Mouse (Mus musculus): ENCODE measurements at regions not wholly inside any gene's neighbourhood (a gene's known extent, or its start where the extent isn't known, plus 50 kb on each side); places are given as distances from the start of the nearest gene placed in this dataset.

DNA sequence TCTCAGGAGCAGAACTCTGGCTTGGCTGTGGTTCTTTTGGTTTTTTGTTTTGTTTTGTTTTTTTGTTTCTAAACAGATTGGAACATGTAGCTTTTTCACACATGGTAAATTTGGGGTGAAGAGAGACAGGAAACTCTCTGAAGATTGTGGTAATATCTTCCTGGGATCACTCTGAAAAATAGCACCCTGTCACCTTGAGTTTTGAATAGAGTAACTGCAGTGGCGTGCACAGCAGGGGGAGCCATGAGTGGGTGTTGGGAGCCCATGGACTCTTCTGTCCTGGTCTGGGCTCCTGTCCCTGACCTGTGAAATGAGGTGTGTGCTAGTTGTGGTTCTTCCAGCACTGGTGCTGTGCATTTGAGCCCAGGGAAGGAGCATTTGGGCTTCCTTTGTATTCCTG lies 241.8 kb upstream of the Id2 start:
- Histone ChIP-seq H3K4me3 (no peak overlapping the region), H3K79me2 (replicated peaks; ENCODE audit: control insufficient read depth, insufficient read depth, low read length) (no peaks in the 10 kb centered on the region), H3K27ac (no peak overlapping the region), H3K36me3 (ENCODE audit: control insufficient read depth, insufficient read depth, low read length) (no peaks in the 10 kb centered on the region), H3K4me1 (ENCODE audit: control insufficient read depth, insufficient read depth, low read length) (no peaks in the 10 kb centered on the region), H3K9ac (ENCODE audit: low read depth, low read length) (no peak overlapping the region), H3K27me3 (ENCODE audit: control insufficient read depth, insufficient read depth, low read length) (no peaks in the 10 kb centered on the region)
- 91% methylated on average over 1 of the region's 1 CpGs for WGBS
- intact Hi-C loops (cut with DNase I): no loop called here
- DNase-seq: no peak
- TF ChIP-seq POLR2A (IDR thresholded peaks at IDR 0.05; ENCODE audit: insufficient read depth, low read depth, low read length) (no peak), CTCF (IDR thresholded peaks at IDR 0.05) (0 out of 2 replicates have a peak, but pooled peaks have one; percentile 7)

DNA sequence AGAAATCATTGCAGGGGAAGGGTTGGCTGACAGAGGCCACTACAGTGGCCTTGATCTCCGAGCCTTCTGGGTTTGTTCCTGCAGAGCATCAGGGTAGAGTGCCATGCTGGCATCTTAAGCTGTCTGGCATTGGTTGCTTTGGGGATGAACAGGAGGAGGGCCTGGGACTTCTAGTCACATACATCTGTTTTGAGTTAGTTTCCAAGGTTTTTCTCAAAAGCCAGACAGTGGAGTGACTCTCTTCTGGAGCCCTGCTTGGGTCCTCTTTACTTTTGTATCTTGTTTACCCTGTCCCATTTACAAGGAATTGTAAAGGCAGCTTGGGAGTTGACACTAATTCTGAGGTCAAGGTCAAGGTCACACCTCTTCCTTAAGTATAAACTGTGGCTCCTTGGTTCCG lies 239.0 kb upstream of the Id2 start:
- Histone ChIP-seq H3K9ac (ENCODE audit: low read depth, low read length) (no peak overlapping the region), H3K4me1 (ENCODE audit: control insufficient read depth, insufficient read depth, low read length) (no peaks in the 10 kb centered on the region), H3K27ac (no peak overlapping the region), H3K27me3 (ENCODE audit: control insufficient read depth, insufficient read depth, low read length) (no peaks in the 10 kb centered on the region), H3K36me3 (ENCODE audit: control insufficient read depth, insufficient read depth, low read length) (no peaks in the 10 kb centered on the region), H3K79me2 (replicated peaks; ENCODE audit: control insufficient read depth, insufficient read depth, low read length) (no peaks in the 10 kb centered on the region), H3K4me3 (no peak overlapping the region)
- intact Hi-C loops (cut with DNase I): no loop called here
- no peak for DNase-seq
- no peak for TF ChIP-seq CTCF (IDR thresholded peaks at IDR 0.05)
- no peak for TF ChIP-seq EP300 (IDR thresholded peaks at IDR 0.05; ENCODE audit: insufficient read depth, low read depth, low read length)
- no peak for TF ChIP-seq POLR2A (IDR thresholded peaks at IDR 0.05; ENCODE audit: insufficient read depth, low read depth, low read length)
- 72% methylated on average over 2 of the region's 2 CpGs for WGBS

DNA sequence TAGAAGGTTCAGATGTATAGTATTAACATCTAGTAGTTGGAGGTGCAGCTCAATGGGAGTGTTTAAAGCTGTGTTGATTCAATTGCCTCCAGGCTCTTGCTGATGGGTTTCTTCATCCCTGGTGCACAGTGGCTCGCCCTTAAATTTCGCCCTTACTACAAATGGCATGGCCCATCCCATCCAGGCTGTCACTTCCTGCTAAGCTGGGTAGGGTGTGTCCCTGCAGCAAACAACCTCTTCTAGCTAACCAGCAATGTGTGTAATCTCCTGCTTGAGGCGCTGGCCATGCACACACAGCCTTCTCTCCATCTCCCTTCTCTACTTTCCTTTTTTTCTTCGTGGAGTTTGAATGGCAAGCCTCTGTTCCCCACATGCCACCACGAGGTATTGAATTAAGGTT lies 238.1 kb upstream of the Id2 start:
- H3K4me1 ChIP-seq (ENCODE audit: control insufficient read depth, insufficient read depth, low read length): no peaks in the 10 kb centered on the region
- intact Hi-C loops (cut with DNase I): no loop called here
- no peaks in the 10 kb centered on the region for H3K36me3 ChIP-seq (ENCODE audit: control insufficient read depth, insufficient read depth, low read length)
- TF ChIP-seq CTCF (IDR thresholded peaks at IDR 0.05) (no peak), EP300 (IDR thresholded peaks at IDR 0.05; ENCODE audit: insufficient read depth, low read depth, low read length) (no peak), POLR2A (IDR thresholded peaks at IDR 0.05; ENCODE audit: insufficient read depth, low read depth, low read length) (no peak)
- H3K27me3 ChIP-seq (ENCODE audit: control insufficient read depth, insufficient read depth, low read length): no peaks in the 10 kb centered on the region
- WGBS: 90% methylated on average over 5 of the region's 5 CpGs
- no peak overlapping the region for H3K4me3 ChIP-seq
- no peaks in the 10 kb centered on the region for H3K79me2 ChIP-seq (replicated peaks; ENCODE audit: control insufficient read depth, insufficient read depth, low read length)
- no peak for DNase-seq
- H3K9ac ChIP-seq (ENCODE audit: low read depth, low read length): no peak overlapping the region
- H3K27ac ChIP-seq: no peak overlapping the region

DNA sequence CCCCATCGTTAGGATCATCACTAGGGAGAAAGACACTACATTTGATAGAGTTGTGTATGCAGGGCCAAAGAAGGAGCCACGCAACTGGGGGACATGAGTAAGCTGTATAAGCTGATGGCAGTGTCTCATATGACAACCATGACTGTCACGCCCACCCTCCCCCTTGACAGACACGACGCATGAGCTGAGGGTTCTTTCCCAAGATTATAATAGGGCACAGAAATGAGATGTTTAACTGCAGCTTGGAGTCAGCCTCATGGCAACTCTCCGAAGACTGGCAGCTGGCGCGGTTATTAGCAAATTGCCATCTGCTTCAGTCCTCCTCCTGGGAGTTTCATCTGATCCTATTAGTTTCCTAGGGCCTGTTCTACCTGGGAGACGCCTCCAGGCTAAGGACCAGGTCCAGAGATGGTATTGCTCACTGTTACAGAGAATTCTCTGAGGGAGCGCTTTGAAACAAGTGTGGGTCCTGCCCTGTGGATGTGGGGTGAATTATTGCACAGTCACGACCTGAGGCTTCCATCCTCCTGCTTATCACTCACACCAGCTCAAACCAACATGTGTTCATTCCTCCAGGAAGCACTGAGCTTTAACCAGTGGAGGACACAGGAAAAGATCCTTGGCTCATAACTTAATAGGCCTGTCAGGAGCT lies 235.6 kb upstream of the Id2 start:
- Histone ChIP-seq H3K27ac (no peak overlapping the region), H3K36me3 (ENCODE audit: control insufficient read depth, insufficient read depth, low read length) (no peaks in the 10 kb centered on the region), H3K4me1 (ENCODE audit: control insufficient read depth, insufficient read depth, low read length) (peaks cover 2% of the 10 kb centered on the region; the same call in 1 of the 2 replicates), H3K9ac (ENCODE audit: low read depth, low read length) (no peak overlapping the region), H3K4me3 (no peak overlapping the region), H3K27me3 (ENCODE audit: control insufficient read depth, insufficient read depth, low read length) (no peaks in the 10 kb centered on the region), H3K79me2 (replicated peaks; ENCODE audit: control insufficient read depth, insufficient read depth, low read length) (no peaks in the 10 kb centered on the region)
- no peak for DNase-seq
- 93% methylated on average over 11 of the region's 11 CpGs for WGBS
- no peak for TF ChIP-seq POLR2A (IDR thresholded peaks at IDR 0.05; ENCODE audit: insufficient read depth, low read depth, low read length)
- no peak for TF ChIP-seq CTCF (IDR thresholded peaks at IDR 0.05)
- TF ChIP-seq EP300 (IDR thresholded peaks at IDR 0.05; ENCODE audit: insufficient read depth, low read depth, low read length): no peak
- intact Hi-C loops (cut with DNase I): no loop called here

DNA sequence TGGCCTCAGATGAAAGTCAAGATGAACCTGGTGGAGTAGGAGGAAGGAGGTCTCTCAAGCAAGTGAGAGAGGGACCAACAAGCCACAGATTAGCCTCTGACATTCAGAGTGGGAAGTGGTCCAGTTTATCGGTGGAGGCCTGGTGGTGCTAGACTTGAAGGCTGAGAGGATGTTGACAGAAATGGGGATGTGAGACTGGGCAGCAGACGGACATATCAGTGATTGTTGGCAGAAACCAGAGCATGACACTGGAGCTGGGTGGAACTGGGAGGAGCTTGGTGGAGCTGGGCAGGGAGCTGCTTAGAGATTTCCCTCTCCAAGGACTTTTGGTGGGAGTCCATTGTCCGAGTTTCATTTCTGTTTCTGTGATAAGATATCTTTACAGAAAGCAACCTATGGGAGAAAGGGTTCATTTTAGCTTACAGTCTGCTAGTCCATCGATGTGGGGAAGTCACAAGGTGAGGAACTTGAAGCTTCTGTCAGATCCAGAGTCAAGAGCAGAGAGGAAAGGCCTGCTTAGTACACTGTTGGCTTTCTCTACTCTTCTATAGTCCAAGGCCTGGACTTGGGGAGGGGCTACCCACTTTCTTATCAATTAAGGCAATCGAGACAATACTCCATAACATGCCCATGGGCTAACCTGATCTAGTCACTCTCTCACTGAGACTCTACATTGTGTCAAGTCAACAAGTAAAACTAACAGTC lies 233.2 kb upstream of the Id2 start:
- no peak overlapping the region for H3K27ac ChIP-seq

DNA sequence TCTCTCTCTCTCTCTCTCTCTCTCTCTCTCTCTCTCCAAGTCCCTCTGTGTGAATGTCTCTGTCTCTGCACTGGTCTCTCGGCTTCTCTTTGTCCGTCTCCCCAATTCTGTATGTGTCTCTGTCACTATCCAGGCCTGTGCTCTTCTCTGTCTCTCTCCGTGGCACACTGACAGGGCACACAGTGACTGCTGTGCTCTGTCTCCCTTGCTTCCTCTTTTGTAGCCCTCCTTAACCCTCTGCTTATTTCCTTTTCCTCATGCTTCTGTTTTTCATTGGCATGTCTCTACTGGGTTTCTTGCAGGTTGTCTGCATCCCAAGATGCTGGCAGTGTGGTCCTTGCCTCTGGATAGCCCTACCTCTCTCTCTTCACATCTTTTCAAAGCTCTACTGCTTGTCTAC lies 229.0 kb upstream of the Id2 start:
- no peak for TF ChIP-seq EP300 (IDR thresholded peaks at IDR 0.05; ENCODE audit: insufficient read depth, low read depth, low read length)
- no peak for TF ChIP-seq POLR2A (IDR thresholded peaks at IDR 0.05; ENCODE audit: insufficient read depth, low read depth, low read length)
- intact Hi-C loops (cut with DNase I): no loop called here
- Histone ChIP-seq H3K9ac (ENCODE audit: low read depth, low read length) (no peak overlapping the region), H3K4me3 (no peak overlapping the region), H3K36me3 (ENCODE audit: control insufficient read depth, insufficient read depth, low read length) (no peaks in the 10 kb centered on the region), H3K4me1 (ENCODE audit: control insufficient read depth, insufficient read depth, low read length) (peaks cover 2% of the 10 kb centered on the region; the same call in 1 of the 2 replicates), H3K27me3 (ENCODE audit: control insufficient read depth, insufficient read depth, low read length) (no peaks in the 10 kb centered on the region), H3K27ac (no peak overlapping the region), H3K79me2 (replicated peaks; ENCODE audit: control insufficient read depth, insufficient read depth, low read length) (no peaks in the 10 kb centered on the region)
- WGBS: 77% methylated on average over 3 of the region's 3 CpGs
- no peak for DNase-seq

More for the DNA sequence above, 233.2 kb upstream of the Id2 start:
- no peaks in the 10 kb centered on the region for H3K36me3 ChIP-seq (ENCODE audit: control insufficient read depth, insufficient read depth, low read length)
- H3K4me3 ChIP-seq: no peak overlapping the region
- 9% methylated on average over 5 of the region's 5 CpGs for WGBS
- no peak overlapping the region for H3K9ac ChIP-seq (ENCODE audit: low read depth, low read length)
- H3K27me3 ChIP-seq (ENCODE audit: control insufficient read depth, insufficient read depth, low read length): no peaks in the 10 kb centered on the region
- H3K79me2 ChIP-seq (replicated peaks; ENCODE audit: control insufficient read depth, insufficient read depth, low read length): no peaks in the 10 kb centered on the region
- TF ChIP-seq POLR2A (IDR thresholded peaks at IDR 0.05; ENCODE audit: insufficient read depth, low read depth, low read length): no peak
- TF ChIP-seq EP300 (IDR thresholded peaks at IDR 0.05; ENCODE audit: insufficient read depth, low read depth, low read length): 0 out of 2 replicates have a peak, but pooled peaks have one; percentile 34
- intact Hi-C loops (cut with DNase I): no loop called here
- DNase-seq: peak; percentile 48 to 78
- H3K4me1 ChIP-seq (ENCODE audit: control insufficient read depth, insufficient read depth, low read length): peaks cover 2% of the 10 kb centered on the region; the same call in 1 of the 2 replicates
